Mouse (Mus musculus): ENCODE measurements around the gene Orai2. TPM values are rescaled to one million over a fixed set of nuclear protein-coding genes. Genes with fewer than 3 reads are reported as not detected.
A peak's percentile ranks its signal among the peaks of the same experiment; 100 is the strongest.
"Not testable (repeated sequence)": the region's sequence is repeated elsewhere in the genome, so short reads cannot be mapped to it uniquely, and the experiment has no call there.

Orai2 gene
- polyA plus RNA-seq, 1 experiment from 2014 or later: 67.8 TPM

- DNase-seq (ENCODE audit: low spot score): peak; percentile 79
Observed at GRCm38 (mm10) chr5:136137658-136138274, 32.7 kb downstream of the Orai2 start.

- DNase-seq (ENCODE audit: low spot score): no peak
Observed at GRCm38 (mm10) chr5:136136292-136136990, 34.1 kb downstream of the Orai2 start.

GRCm38 (mm10) chr5:136135571-136136291 lies 34.8 kb downstream of the Orai2 start, which contains the start of the genes Lrwd1 and Alkbh4:
Gene Lrwd1, minus strand, starts transcription at chr5:136136074.
Gene Alkbh4, plus strand, starts transcription at chr5:136136146.
- DNase-seq (ENCODE audit: low spot score): peak; percentile 97

GRCm38 (mm10) chr5:136122165-136122564 lies 48.3 kb downstream of the Orai2 start:
- DNase-seq (ENCODE audit: low spot score): no peak

DNA sequence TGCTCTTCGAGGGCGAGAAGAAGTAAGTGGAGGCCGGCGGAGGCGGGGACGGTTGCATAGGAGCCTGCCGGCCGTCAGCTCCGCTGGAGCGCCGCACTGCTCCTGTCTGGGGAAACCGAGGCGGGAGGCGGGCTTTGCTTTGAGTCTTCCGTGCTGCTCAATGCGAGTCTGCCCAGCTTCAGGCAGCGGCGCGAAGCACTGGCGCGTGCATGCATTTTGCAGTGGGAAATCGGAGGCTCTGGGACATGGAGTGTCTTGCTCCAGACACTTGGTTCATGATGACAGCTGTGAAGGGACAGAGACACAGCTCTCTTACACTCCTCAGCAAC lies 53.8 kb downstream of the Orai2 start:
- no peak for DNase-seq (ENCODE audit: low spot score)

GRCm38 (mm10) chr5:136115891-136116783 lies 54.4 kb downstream of the Orai2 start, which contains the start of gene Polr2j:
Gene Polr2j, plus strand, starts transcription at chr5:136116631.
- peak; percentile 98 for DNase-seq (ENCODE audit: low spot score)

GRCm38 (mm10) chr5:136113546-136113945 lies 57.0 kb downstream of the Orai2 start:
- DNase-seq (ENCODE audit: low spot score): not testable (repeated sequence)

DNA sequence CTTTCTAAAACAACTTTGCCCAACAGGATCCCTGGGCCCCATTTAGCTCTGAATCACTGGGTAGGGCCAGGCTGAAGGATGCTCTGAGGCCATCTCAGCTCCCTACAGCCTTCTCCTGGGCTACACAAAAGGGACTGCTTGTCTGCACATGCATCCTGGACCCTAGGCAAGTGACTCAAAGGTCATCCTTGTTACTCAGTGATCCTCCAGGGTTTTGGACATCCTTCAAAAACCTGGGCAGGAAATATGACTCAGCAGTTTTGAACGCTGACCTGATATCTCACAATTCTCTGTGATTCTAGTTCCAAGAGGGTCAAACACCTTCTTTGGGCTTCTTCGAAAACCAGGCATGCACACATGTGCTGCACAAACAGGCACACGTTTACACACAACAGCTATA lies 61.5 kb downstream of the Orai2 start:
- no peak for DNase-seq (ENCODE audit: low spot score)

GRCm38 (mm10) chr5:136108486-136108885 lies 62.0 kb downstream of the Orai2 start:
- DNase-seq (ENCODE audit: low spot score): no peak

DNA sequence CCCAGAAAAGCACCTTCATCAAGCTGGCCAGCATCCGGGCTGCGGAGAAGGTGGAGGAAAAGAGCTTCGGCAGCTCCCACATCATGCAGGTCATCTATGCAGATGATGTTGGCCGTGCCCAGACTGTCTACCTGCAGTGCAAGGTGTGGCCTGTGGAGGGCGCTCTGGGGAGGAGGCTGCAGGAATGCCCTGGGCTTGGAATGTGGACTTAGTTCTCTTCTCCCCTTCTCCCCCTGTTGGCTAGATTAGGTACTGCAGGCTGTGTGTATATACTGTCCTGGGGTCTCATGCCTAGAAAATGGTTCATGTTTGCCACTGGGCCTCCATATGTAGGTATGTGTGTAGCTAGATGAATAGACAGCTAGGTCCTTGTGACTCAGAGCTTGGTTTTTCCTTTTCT lies 66.0 kb downstream of the Orai2 start:
- peak; percentile 38 for DNase-seq (ENCODE audit: low spot score)

DNA sequence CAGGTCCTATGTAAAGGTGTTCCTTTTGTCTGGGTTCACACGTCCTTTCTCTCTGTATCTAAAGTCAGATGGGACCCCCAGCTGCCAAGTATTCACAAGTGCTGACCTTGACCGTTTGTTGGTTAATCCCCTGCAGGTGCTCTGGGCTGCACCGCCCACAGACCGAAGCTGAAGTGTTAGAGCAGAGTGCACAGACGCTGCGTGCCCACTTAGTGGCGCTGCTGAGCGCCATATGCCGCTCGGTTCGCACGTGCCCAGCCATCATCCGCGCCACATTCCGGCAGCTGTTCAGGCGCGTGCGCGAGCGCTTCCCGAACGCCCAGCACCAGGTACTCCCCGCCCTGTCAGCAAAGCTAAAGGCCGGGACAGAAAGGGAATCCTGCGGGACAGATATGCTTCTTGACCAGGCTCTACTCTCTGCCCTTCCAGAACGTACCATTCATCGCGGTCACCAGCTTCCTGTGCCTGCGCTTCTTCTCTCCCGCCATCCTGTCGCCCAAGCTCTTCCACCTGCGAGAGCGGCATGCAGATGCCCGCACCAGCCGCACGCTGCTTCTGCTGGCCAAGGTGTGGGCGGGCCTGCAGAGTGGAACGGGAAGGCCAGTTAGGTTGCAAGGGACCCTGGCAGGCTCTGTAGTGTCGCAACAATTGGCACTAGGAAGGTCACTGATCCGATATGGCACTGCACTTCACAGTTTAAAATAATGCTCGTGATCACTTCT lies 68.3 kb downstream of the Orai2 start:
- peak; percentile 89 for DNase-seq (ENCODE audit: low spot score)

- no peak for DNase-seq (ENCODE audit: low spot score)
Observed at GRCm38 (mm10) chr5:136098536-136098935, 72.0 kb downstream of the Orai2 start.

Small RNAs within 50 kb of the gene (microRNA-seq; reads per million reads assigned to microRNA genes)
- not detected for gene Mir7035 (ENCODE audit: borderline number of aligned reads)

Other genes starting within 250 kb of the Orai2 start
- gene Ywhag, start 236.1 kb downstream of the Orai2 start, polyA plus RNA-seq (2015; fragmentation: Nextera tagmentation; extraction: Ambion mirVana): 69.4 and 69.8 TPM in 2 replicates
- 1.6 and 2.7 TPM in 2 replicates for gene Ssc4d, start 196.2 kb downstream of the Orai2 start, polyA plus RNA-seq (2015; fragmentation: Nextera tagmentation; extraction: Ambion mirVana)
- 0.53 and 0.64 TPM in 2 replicates for gene Zp3, start 190.6 kb downstream of the Orai2 start, polyA plus RNA-seq (2015; fragmentation: Nextera tagmentation; extraction: Ambion mirVana)
- 43.9 and 46.0 TPM in 2 replicates for gene Dtx2, start 175.9 kb downstream of the Orai2 start, polyA plus RNA-seq (2015; fragmentation: Nextera tagmentation; extraction: Ambion mirVana)
- gene Upk3b, start 132.2 kb downstream of the Orai2 start, polyA plus RNA-seq (2015; fragmentation: Nextera tagmentation; extraction: Ambion mirVana): 0.32 and 0.48 TPM in 2 replicates
- gene Upk3bl, start 116.2 kb downstream of the Orai2 start, polyA plus RNA-seq (2015; fragmentation: Nextera tagmentation; extraction: Ambion mirVana): 2.1 and 8.2 TPM in 2 replicates
- 11.2 and 13.3 TPM in 2 replicates for gene Rasa4, start 86.8 kb downstream of the Orai2 start, polyA plus RNA-seq (2015; fragmentation: Nextera tagmentation; extraction: Ambion mirVana)
- gene Polr2j, start 54.1 kb downstream of the Orai2 start, polyA plus RNA-seq (2015; fragmentation: Nextera tagmentation; extraction: Ambion mirVana): 312 and 321 TPM in 2 replicates
- 66.5 and 67.6 TPM in 2 replicates for gene Lrwd1, start 34.6 kb downstream of the Orai2 start, polyA plus RNA-seq (2015; fragmentation: Nextera tagmentation; extraction: Ambion mirVana)
- 38.0 and 38.5 TPM in 2 replicates for gene Alkbh4, start 34.6 kb downstream of the Orai2 start, polyA plus RNA-seq (2015; fragmentation: Nextera tagmentation; extraction: Ambion mirVana)
- 60.0 and 65.9 TPM in 2 replicates for gene Prkrip1, start 28.2 kb upstream of the Orai2 start, polyA plus RNA-seq (2015; fragmentation: Nextera tagmentation; extraction: Ambion mirVana)
- 2.6 and 2.7 TPM in 2 replicates for gene Sh2b2, start 75.8 kb upstream of the Orai2 start, polyA plus RNA-seq (2015; fragmentation: Nextera tagmentation; extraction: Ambion mirVana)